Mouse (Mus musculus) CH12.LX (cell line): ENCODE measurements around the gene Tm6sf2.

Experiments used
- CTCF ChIP-seq, 2 experiments: IDR thresholded peaks in 1 of 2; conservative IDR thresholded peaks in 1 of 2; 2 replicates each; pipeline ENCODE4 v1.5.1; 2011 to 2012; ENCODE audit warnings: low read depth in 2 of 2, low read length in 2 of 2, improper control_type of control experiment in 1 of 2, inconsistent platforms in 1 of 2, mild to moderate bottlenecking in 1 of 2, moderate library complexity in 1 of 2
- ELF1 ChIP-seq: IDR thresholded peaks from 2 replicates; pipeline ENCODE4 v1.6.1; 2014; ENCODE audit warnings: low read depth, mild to moderate bottlenecking, inconsistent platforms, low read length, improper control_type of control experiment
- EP300 ChIP-seq: IDR thresholded peaks from 2 replicates; pipeline ENCODE4 v1.6.1; 2011; ENCODE audit warnings: low read length, improper control_type of control experiment
- GABPA ChIP-seq: IDR thresholded peaks from 2 replicates; pipeline ENCODE4 v1.6.1; 2012; ENCODE audit warnings: low read depth, low read length, improper control_type of control experiment, inconsistent platforms; ENCODE audit not compliant: insufficient replicate concordance
- JUND ChIP-seq: conservative IDR thresholded peaks from 2 replicates; pipeline ENCODE4 v1.6.1; 2011; ENCODE audit warnings: low read depth, low read length, improper control_type of control experiment
- MAFK ChIP-seq: IDR thresholded peaks from 2 replicates; pipeline ENCODE4 v1.6.1; 2011; ENCODE audit warnings: low read length, improper control_type of control experiment; ENCODE audit not compliant: insufficient replicate concordance
- MAZ ChIP-seq: IDR thresholded peaks from 2 replicates; pipeline ENCODE4 v1.6.1; 2012; ENCODE audit warnings: low read depth, mild to moderate bottlenecking, inconsistent platforms, low read length, improper control_type of control experiment, moderate library complexity
- NRF1 ChIP-seq: IDR thresholded peaks from 2 replicates; pipeline ENCODE4 v1.6.1; 2014; ENCODE audit warnings: low read depth, mild to moderate bottlenecking, inconsistent platforms, low read length, improper control_type of control experiment, moderate library complexity
- POLR2A ChIP-seq: IDR thresholded peaks from 2 replicates; pipeline ENCODE4 v1.6.1; 2011; ENCODE audit warnings: low read depth, mild to moderate bottlenecking, improper control_type of control experiment, low read length
- POLR2AphosphoS2 ChIP-seq: IDR thresholded peaks from 2 replicates; pipeline ENCODE4 v1.6.1; 2011; ENCODE audit warnings: low read depth, low read length, improper control_type of control experiment
- TCF12 ChIP-seq: IDR thresholded peaks from 2 replicates; pipeline ENCODE4 v1.6.1; 2014; ENCODE audit warnings: low read depth, mild to moderate bottlenecking, inconsistent platforms, low read length, improper control_type of control experiment
- UBTF ChIP-seq: IDR thresholded peaks from 2 replicates; pipeline ENCODE4 v1.6.1; 2012; ENCODE audit warnings: low read depth, mild to moderate bottlenecking, inconsistent platforms, low read length, improper control_type of control experiment, moderate library complexity

DNA sequence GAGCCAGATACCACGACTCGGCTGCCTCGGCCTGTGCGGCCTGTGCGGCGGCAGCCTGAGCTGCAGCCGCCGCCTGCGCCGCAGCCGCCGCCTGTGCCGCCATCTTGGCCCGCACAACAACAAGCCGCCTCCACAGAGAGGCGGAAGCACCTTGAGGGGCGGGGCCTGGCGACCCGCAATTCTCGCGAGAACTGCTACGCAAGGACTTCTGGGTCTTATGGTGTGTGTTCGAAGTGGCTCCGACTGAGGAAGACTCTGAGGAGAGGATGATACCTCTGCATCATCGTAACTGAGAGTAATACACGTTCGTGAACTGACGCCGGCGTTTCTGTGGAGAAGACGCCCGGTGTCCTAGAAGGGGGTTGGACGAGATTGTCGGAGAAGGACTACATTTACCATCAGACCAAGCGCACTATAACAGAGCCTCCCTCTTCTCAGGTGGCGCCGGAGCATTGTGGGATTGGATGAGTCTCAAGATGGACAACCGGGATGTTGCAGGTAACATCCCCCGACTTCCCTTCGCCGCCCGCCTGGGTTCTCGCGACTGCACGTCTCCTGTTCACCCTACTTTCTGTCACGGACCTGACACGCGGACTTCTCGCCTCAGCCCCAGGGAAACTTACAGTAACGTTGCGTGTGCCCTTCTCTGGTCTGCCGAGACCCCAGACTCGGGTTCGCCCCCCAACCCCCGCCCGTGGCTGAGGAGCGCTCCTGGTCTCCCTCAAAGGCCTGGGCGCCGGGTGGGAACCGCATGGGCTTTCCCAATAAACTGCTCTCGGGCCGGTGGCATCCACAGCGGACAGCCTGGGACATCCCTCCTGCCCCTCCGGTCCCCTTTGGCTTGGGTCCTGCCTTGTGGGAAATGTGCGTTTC lies 29.9 kb upstream of the Tm6sf2 start, which contains the start of the genes Mau2 and Sugp1:
- peak; percentile 53; the same call in 1 of the 2 replicates for TF ChIP-seq NRF1
- TF ChIP-seq MAZ: no peak
- no peak for TF ChIP-seq MAFK
- no peak for TF ChIP-seq CTCF (conservative IDR thresholded peaks at IDR 0.05 in 1 of 2, IDR thresholded peaks at IDR 0.05 in 1 of 2; ENCODE audit: low read depth in 2 of 2, low read length in 2 of 2)
- no peak for TF ChIP-seq EP300
- no peak; the same call in 1 of the 2 replicates for TF ChIP-seq GABPA
- no peak for TF ChIP-seq UBTF
- TF ChIP-seq ELF1: peak; percentile 95
- peak; percentile 92 for TF ChIP-seq POLR2A
- peak; percentile 55 for TF ChIP-seq POLR2AphosphoS2
- no peak for TF ChIP-seq JUND
- TF ChIP-seq TCF12: peak; percentile 95
